Mouse (Mus musculus): ENCODE results near the gene Tmub2.

Gene Tmub2

GRCm38 (mm10) chr11:102284501-102285094 is at the start of gene Tmub2:
Gene Tmub2 (plus strand): TSS chr11:102284931.
- peak; percentile 97 for DNase-seq (ENCODE audit: extremely low read depth, insufficient read length, low spot score)

GRCm38 (mm10) chr11:102236022-102236421 is 48.7 kb upstream of the Tmub2 start:
- DNase-seq (ENCODE audit: extremely low read depth, insufficient read length, low spot score): no peak

- DNase-seq (ENCODE audit: extremely low read depth, insufficient read length, low spot score): no peak
Measured at GRCm38 (mm10) chr11:102240636-102241035, 44.1 kb upstream of the Tmub2 start.

- no peak for DNase-seq (ENCODE audit: extremely low read depth, insufficient read length, low spot score)
Measured at GRCm38 (mm10) chr11:102241246-102241645, 43.5 kb upstream of the Tmub2 start.

GRCm38 (mm10) chr11:102241874-102242273 is 42.9 kb upstream of the Tmub2 start:
- DNase-seq (ENCODE audit: extremely low read depth, insufficient read length, low spot score): no peak

- peak; percentile 98 for DNase-seq (ENCODE audit: extremely low read depth, insufficient read length, low spot score)
Measured at GRCm38 (mm10) chr11:102244926-102245449, 39.7 kb upstream of the Tmub2 start.

- DNase-seq (ENCODE audit: extremely low read depth, insufficient read length, low spot score): no peak
Measured at GRCm38 (mm10) chr11:102245581-102246272, 39.0 kb upstream of the Tmub2 start.

- no peak for DNase-seq (ENCODE audit: extremely low read depth, insufficient read length, low spot score)
Measured at GRCm38 (mm10) chr11:102246273-102246635, 38.5 kb upstream of the Tmub2 start.

- DNase-seq (ENCODE audit: extremely low read depth, insufficient read length, low spot score): no peak
Measured at GRCm38 (mm10) chr11:102246871-102247270, 37.9 kb upstream of the Tmub2 start.

- peak; percentile 85 for DNase-seq (ENCODE audit: extremely low read depth, insufficient read length, low spot score)
Measured at GRCm38 (mm10) chr11:102248630-102249230, 36.0 kb upstream of the Tmub2 start, which contains the start of gene BC030867. Gene BC030867 (plus strand): TSS chr11:102248882.

- no peak for DNase-seq (ENCODE audit: extremely low read depth, insufficient read length, low spot score)
Measured at GRCm38 (mm10) chr11:102249351-102250090, 35.2 kb upstream of the Tmub2 start.

GRCm38 (mm10) chr11:102257514-102257913 is 27.2 kb upstream of the Tmub2 start:
- DNase-seq (ENCODE audit: extremely low read depth, insufficient read length, low spot score): no peak

GRCm38 (mm10) chr11:102258095-102258494 is 26.6 kb upstream of the Tmub2 start:
- DNase-seq (ENCODE audit: extremely low read depth, insufficient read length, low spot score): no peak

- DNase-seq (ENCODE audit: extremely low read depth, insufficient read length, low spot score): no peak
Measured at GRCm38 (mm10) chr11:102258521-102258920, 26.2 kb upstream of the Tmub2 start.

- DNase-seq (ENCODE audit: extremely low read depth, insufficient read length, low spot score): no peak
Measured at GRCm38 (mm10) chr11:102263211-102263610, 21.5 kb upstream of the Tmub2 start.

- DNase-seq (ENCODE audit: extremely low read depth, insufficient read length, low spot score): no peak
Measured at GRCm38 (mm10) chr11:102265816-102266215, 18.9 kb upstream of the Tmub2 start.

- no peak for DNase-seq (ENCODE audit: extremely low read depth, insufficient read length, low spot score)
Measured at GRCm38 (mm10) chr11:102266631-102267355, 17.9 kb upstream of the Tmub2 start.

- DNase-seq (ENCODE audit: extremely low read depth, insufficient read length, low spot score): peak; percentile 70
Measured at GRCm38 (mm10) chr11:102267480-102267879, 17.3 kb upstream of the Tmub2 start.

- DNase-seq (ENCODE audit: extremely low read depth, insufficient read length, low spot score): no peak
Measured at GRCm38 (mm10) chr11:102268520-102269244, 16.0 kb upstream of the Tmub2 start, which contains the start of gene Asb16. Gene Asb16 (plus strand): TSS chr11:102268743.
